In the genomic region with DNA sequence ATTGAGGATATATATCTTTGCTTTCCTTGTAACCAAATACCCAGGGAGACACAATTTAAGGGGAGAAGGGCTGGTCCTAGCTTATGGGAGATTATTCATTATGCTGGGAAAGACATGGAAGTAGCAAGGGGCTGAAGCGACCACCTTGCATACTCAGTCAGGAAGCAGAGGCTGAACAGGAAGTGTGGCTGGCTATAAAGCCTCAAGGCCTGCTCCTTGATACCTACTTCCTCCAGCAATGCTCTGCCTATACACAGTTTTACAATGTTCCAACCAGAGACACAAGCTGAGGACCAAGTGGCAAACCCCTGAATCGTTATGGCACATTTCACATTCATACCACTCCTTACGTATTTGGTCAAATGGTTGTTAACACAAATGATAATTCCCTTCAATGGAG, we compare ENCODE assay signal across 10 mouse cellular contexts.
"Had no signal": no experiment of that assay in that cellular context is flagged by ENCODE, and none has a peak within 500 bp of the region (broad histone marks: within the 10 kb centered on the region; RNA-seq: fewer than 3 reads in every experiment).

No protein-coding gene starts in this region.

- DNase-seq: lung, adult 18-20 months; lung, embryonic 14.5 days; lung, postnatal 10 days; lung, postnatal 4 days; right cerebral cortex, postnatal 14 days; thymus, adult 2 months; thymus, postnatal 14 days; thymus, postnatal 4 days had no signal

- ATAC-seq: midbrain, embryonic 13.5 days; midbrain, embryonic 15.5 days had no signal
